Mouse (Mus musculus) CH12.LX (cell line): ENCODE results near the gene Celsr2. TPM values are rescaled to one million over a fixed set of nuclear protein-coding genes. Genes with fewer than 3 reads are reported as not detected.

Source experiments
- DNase-seq: peaks from one replicate; pipeline ENCODE4 v3.0.0-alpha.2; 2013; ENCODE audit errors: extremely low read depth
- H3K27ac ChIP-seq: 2 replicates; pipeline ENCODE4 v1.5.1; 2012; ENCODE audit warnings: low read depth, mild to moderate bottlenecking, control low read depth, moderate library complexity; ENCODE audit not compliant: insufficient read depth
- H3K27me3 ChIP-seq: replicated peaks from 2 replicates; pipeline ENCODE3; 2012; ENCODE audit warnings: inconsistent platforms
- H3K36me3 ChIP-seq, 2 experiments: replicated peaks in 1 of 2; 2 replicates each; pipeline versions ENCODE3 to v1.6.1; 2012; ENCODE audit warnings: inconsistent platforms in 1 of 2, low read length in 1 of 2, mild to moderate bottlenecking in 1 of 2, mixed read lengths in 1 of 2, moderate library complexity in 1 of 2; ENCODE audit not compliant: control insufficient read depth in 1 of 2, insufficient read depth in 1 of 2
- H3K4me1 ChIP-seq, 2 experiments: 2 replicates each; pipeline ENCODE4 v1.6.1; 2012; ENCODE audit warnings: inconsistent platforms in 1 of 2, moderate library complexity in 1 of 2; ENCODE audit not compliant: insufficient read depth in 2 of 2, control insufficient read depth in 1 of 2
- H3K4me2 ChIP-seq: 2 replicates; pipeline ENCODE4 v1.6.1; 2012; ENCODE audit warnings: low read depth, mild to moderate bottlenecking, control low read depth; ENCODE audit not compliant: poor library complexity, insufficient read depth, severe bottlenecking
- H3K4me3 ChIP-seq, 3 experiments: fragments of 150-350 bp in 1 of 3; sonication (generic) in 1 of 3; replicated peaks in 1 of 3; 2 replicates each; pipeline versions ENCODE3 to v1.5.1; 2011 to 2012; ENCODE audit warnings: low read depth in 2 of 3, low read length in 2 of 3, mild to moderate bottlenecking in 2 of 3, moderate library complexity in 2 of 3, control low read depth in 1 of 3, improper control_type of control experiment in 1 of 3, inconsistent platforms in 1 of 3, mixed read lengths in 1 of 3; ENCODE audit not compliant: poor library complexity in 1 of 3
- H3K79me2 ChIP-seq: replicated peaks from 2 replicates; pipeline ENCODE4 v1.6.1; 2012; ENCODE audit warnings: mild to moderate bottlenecking, moderate library complexity; ENCODE audit not compliant: control insufficient read depth, poor library complexity, insufficient read depth, severe bottlenecking; ENCODE audit errors: extremely low read depth
- H3K9ac ChIP-seq: 2 replicates; pipeline ENCODE4 v1.6.1; 2012; ENCODE audit warnings: low read depth, mild to moderate bottlenecking, control low read depth, moderate library complexity; ENCODE audit not compliant: insufficient read depth
- H3K9me3 ChIP-seq: replicated peaks from 2 replicates; pipeline ENCODE3; 2012; ENCODE audit warnings: low read length, inconsistent platforms, mixed read lengths
- CHD1 ChIP-seq: IDR thresholded peaks from 2 replicates; pipeline ENCODE4 v1.6.1; 2012; ENCODE audit warnings: low read depth, low read length, improper control_type of control experiment, inconsistent platforms
- CHD2 ChIP-seq: IDR thresholded peaks from 2 replicates; pipeline ENCODE4 v1.6.1; 2011; ENCODE audit warnings: low read length, improper control_type of control experiment
- CTCF ChIP-seq, 2 experiments: IDR thresholded peaks in 1 of 2; conservative IDR thresholded peaks in 1 of 2; 2 replicates each; pipeline ENCODE4 v1.5.1; 2011 to 2012; ENCODE audit warnings: low read depth in 2 of 2, low read length in 2 of 2, improper control_type of control experiment in 1 of 2, inconsistent platforms in 1 of 2, mild to moderate bottlenecking in 1 of 2, moderate library complexity in 1 of 2
- E2F4 ChIP-seq: IDR thresholded peaks from 2 replicates; pipeline ENCODE4 v1.6.1; 2011; ENCODE audit warnings: low read depth, low read length, improper control_type of control experiment; ENCODE audit not compliant: insufficient replicate concordance
- EP300 ChIP-seq: IDR thresholded peaks from 2 replicates; pipeline ENCODE4 v1.6.1; 2011; ENCODE audit warnings: low read length, improper control_type of control experiment
- GABPA ChIP-seq: IDR thresholded peaks from 2 replicates; pipeline ENCODE4 v1.6.1; 2012; ENCODE audit warnings: low read depth, low read length, improper control_type of control experiment, inconsistent platforms; ENCODE audit not compliant: insufficient replicate concordance
- HCFC1 ChIP-seq: IDR thresholded peaks from 2 replicates; pipeline ENCODE4 v1.6.1; 2012; ENCODE audit warnings: low read depth, mild to moderate bottlenecking, inconsistent platforms, low read length, improper control_type of control experiment
- IRF4 ChIP-seq: IDR thresholded peaks from 2 replicates; pipeline ENCODE4 v1.6.1; 2014; ENCODE audit warnings: low read depth, mild to moderate bottlenecking, inconsistent platforms, low read length, improper control_type of control experiment
- JUN ChIP-seq: IDR thresholded peaks from 2 replicates; pipeline ENCODE4 v1.6.1; 2011; ENCODE audit warnings: low read depth, mild to moderate bottlenecking, low read length, improper control_type of control experiment, moderate library complexity; ENCODE audit not compliant: insufficient read depth
- JUND ChIP-seq: conservative IDR thresholded peaks from 2 replicates; pipeline ENCODE4 v1.6.1; 2011; ENCODE audit warnings: low read depth, low read length, improper control_type of control experiment
- MAZ ChIP-seq: IDR thresholded peaks from 2 replicates; pipeline ENCODE4 v1.6.1; 2012; ENCODE audit warnings: low read depth, mild to moderate bottlenecking, inconsistent platforms, low read length, improper control_type of control experiment, moderate library complexity
- MXI1 ChIP-seq: IDR thresholded peaks from 2 replicates; pipeline ENCODE4 v1.6.1; 2011; ENCODE audit warnings: mild to moderate bottlenecking, low read depth, low read length, improper control_type of control experiment
- MYC ChIP-seq: IDR thresholded peaks from 2 replicates; pipeline ENCODE4 v1.6.1; 2011; ENCODE audit warnings: low read depth, mild to moderate bottlenecking, improper control_type of control experiment, low read length
- NRF1 ChIP-seq: IDR thresholded peaks from 2 replicates; pipeline ENCODE4 v1.6.1; 2014; ENCODE audit warnings: low read depth, mild to moderate bottlenecking, inconsistent platforms, low read length, improper control_type of control experiment, moderate library complexity
- PAX5 ChIP-seq: IDR thresholded peaks from 2 replicates; pipeline ENCODE4 v1.6.1; 2012; ENCODE audit warnings: low read length, inconsistent platforms, mixed read lengths
- RAD21 ChIP-seq: IDR thresholded peaks from 2 replicates; pipeline ENCODE4 v1.6.1; 2011; ENCODE audit warnings: low read depth, mild to moderate bottlenecking, low read length, improper control_type of control experiment, moderate library complexity
- RCOR1 ChIP-seq: conservative IDR thresholded peaks from 2 replicates; pipeline ENCODE4 v1.6.1; 2012; ENCODE audit warnings: low read depth, mild to moderate bottlenecking, inconsistent platforms, low read length, improper control_type of control experiment
- SMC3 ChIP-seq: IDR thresholded peaks from 2 replicates; pipeline ENCODE4 v1.6.1; 2011; ENCODE audit warnings: low read depth, low read length, improper control_type of control experiment
- TBP ChIP-seq: conservative IDR thresholded peaks from 2 replicates; pipeline ENCODE4 v1.6.1; 2011; ENCODE audit warnings: low read depth, low read length, improper control_type of control experiment
- TCF12 ChIP-seq: IDR thresholded peaks from 2 replicates; pipeline ENCODE4 v1.6.1; 2014; ENCODE audit warnings: low read depth, mild to moderate bottlenecking, inconsistent platforms, low read length, improper control_type of control experiment
- UBTF ChIP-seq: IDR thresholded peaks from 2 replicates; pipeline ENCODE4 v1.6.1; 2012; ENCODE audit warnings: low read depth, mild to moderate bottlenecking, inconsistent platforms, low read length, improper control_type of control experiment, moderate library complexity
- USF1 ChIP-seq: IDR thresholded peaks from 2 replicates; pipeline ENCODE4 v1.6.1; 2014; ENCODE audit warnings: low read depth, mild to moderate bottlenecking, inconsistent platforms, low read length, improper control_type of control experiment
- USF2 ChIP-seq: conservative IDR thresholded peaks from 2 replicates; pipeline ENCODE4 v1.6.1; 2011; ENCODE audit warnings: low read depth, low read length, improper control_type of control experiment
- ZKSCAN1 ChIP-seq: IDR thresholded peaks from 2 replicates; pipeline ENCODE4 v1.6.1; 2012; ENCODE audit warnings: low read depth, inconsistent platforms, low read length, improper control_type of control experiment, borderline replicate concordance
- ZNF384 ChIP-seq: IDR thresholded peaks from 2 replicates; pipeline ENCODE4 v1.6.1; 2012; ENCODE audit warnings: low read depth, low read length, improper control_type of control experiment, inconsistent platforms
- dilution Hi-C: fragments of 300-500 bp; cut with MboI; formaldehyde crosslinking; loops from 2 replicates; pipeline ENCODE4 v1.14.3; 2020; ENCODE audit warnings: low sequenced_read_pairs; ENCODE audit not compliant: extremely low pct_unique_long_range_greater_than_20kb, extremely low pct_ligation_motif_present
- in situ Hi-C: fragments of 300-500 bp; cut with MboI; formaldehyde crosslinking; loops from 3 replicates; pipeline ENCODE4 v1.14.3; 2019; ENCODE audit warnings: low sequenced_read_pairs, low pct_ligation_motif_present, low pct_unique_long_range_greater_than_20kb, mixed read lengths
- polyA plus RNA-seq: library from polyadenylated mRNA; unstranded; fragments of >175 nt; gene quantifications from 2 replicates; pipeline ENCODE4 v1.2.1, GENCODE M21; 2012; ENCODE audit warnings: low read depth; ENCODE audit not compliant: insufficient read length
- total RNA-seq, 2 experiments: library from RNA; depleted of rRNA; stranded (reverse); fragments of 300-350 nt in 1 of 2; fragments of >200 nt in 1 of 2; gene quantifications; 2 replicates each; pipeline ENCODE4 v1.2.3; 2012 to 2014

Celsr2 gene
- total and polyA plus RNA-seq, 3 experiments = not detected

GRCm38 (mm10) chr3:108400442-108400841 is 14.9 kb downstream of the Celsr2 start:
- H3K4me2 ChIP-seq = no peak overlapping the region
- no peaks in the 10 kb centered on the region for H3K36me3 ChIP-seq
- H3K27ac ChIP-seq = no peak overlapping the region
- in situ Hi-C loops = loop anchor here (25.0 kb wide), 1 partner anchor 387 kb away; no protein-coding TSS in a partner anchor
- dilution Hi-C loops = no loop called here
- no peaks in the 10 kb centered on the region for H3K79me2 ChIP-seq
- no peaks in the 10 kb centered on the region for H3K9me3 ChIP-seq
- peaks cover 92% of the 10 kb centered on the region for H3K27me3 ChIP-seq
- no peak overlapping the region for H3K4me3 ChIP-seq
- TF ChIP-seq TCF12 = no peak
- TF ChIP-seq ZNF384 = no peak
- no peak for TF ChIP-seq RAD21
- no peak for TF ChIP-seq IRF4
- no peak for TF ChIP-seq MXI1
- no peak for TF ChIP-seq JUN
- TF ChIP-seq E2F4 = no peak
- TF ChIP-seq JUND = no peak
- no peak for TF ChIP-seq CTCF (conservative IDR thresholded peaks at IDR 0.05 in 1 of 2, IDR thresholded peaks at IDR 0.05 in 1 of 2; ENCODE audit: low read depth in 2 of 2, low read length in 2 of 2)
- TF ChIP-seq GABPA = no peak
- no peak for TF ChIP-seq MYC
- no peak for TF ChIP-seq PAX5
- no peak for TF ChIP-seq RCOR1
- no peak for TF ChIP-seq UBTF
- no peak for TF ChIP-seq TBP
- TF ChIP-seq SMC3 = no peak
- no peak for DNase-seq
- no peak overlapping the region for H3K9ac ChIP-seq
- peaks cover 2 to 16% of the 10 kb centered on the region in 2 experiments for H3K4me1 ChIP-seq

GRCm38 (mm10) chr3:108398281-108398680 is 17.1 kb downstream of the Celsr2 start:
- H3K9me3 ChIP-seq = no peaks in the 10 kb centered on the region
- in situ Hi-C loops (no loop called here), dilution Hi-C loops (no loop called here)
- H3K4me3 ChIP-seq = no peak overlapping the region
- no peak overlapping the region for H3K4me2 ChIP-seq
- H3K36me3 ChIP-seq = no peaks in the 10 kb centered on the region
- peaks cover 93% of the 10 kb centered on the region for H3K27me3 ChIP-seq
- no peak for DNase-seq
- H3K9ac ChIP-seq = no peak overlapping the region
- H3K79me2 ChIP-seq = no peaks in the 10 kb centered on the region
- no peak overlapping the region for H3K27ac ChIP-seq
- H3K4me1 ChIP-seq = peaks cover 4 to 11% of the 10 kb centered on the region in 2 experiments
- TF ChIP-seq EP300 (no peak), MXI1 (no peak), MAZ (no peak), HCFC1 (no peak), CHD1 (no peak), CHD2 (no peak), NRF1 (no peak), SMC3 (no peak), MYC (no peak), ZKSCAN1 (no peak), IRF4 (no peak), USF2 (no peak), USF1 (no peak), TBP (no peak)
